Mouse (Mus musculus) adrenal gland, postnatal 25 days (tissue): ENCODE measurements at regions not wholly inside any gene's neighbourhood (a gene's known extent, or its start where the extent isn't known, plus 50 kb on each side); places are given as distances from the start of the nearest gene placed in this dataset.

Experiments used
- DNase-seq: peaks from one replicate; pipeline ENCODE4 v3.0.0; 2021; ENCODE audit warnings: mixed read lengths

DNA sequence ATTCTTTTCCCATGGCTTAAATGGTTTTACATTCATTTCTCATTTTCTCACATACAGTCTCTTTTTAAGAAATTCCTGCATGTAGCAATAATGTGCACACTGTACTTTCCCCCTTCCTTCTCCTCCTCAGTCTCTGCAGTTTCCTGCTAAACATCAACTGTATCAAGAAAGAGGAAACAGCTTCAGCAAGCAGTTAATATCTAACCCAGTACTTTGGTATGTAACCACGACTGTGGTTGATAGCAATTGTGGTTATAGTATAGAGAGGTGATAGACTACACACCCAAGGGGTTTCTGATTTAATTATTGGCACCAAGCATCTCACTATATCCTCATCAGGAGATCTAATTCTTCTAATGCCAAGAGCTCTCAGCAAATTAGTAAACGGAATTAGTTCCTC lies 52.8 kb upstream of the Eci2 start:
- DNase-seq, result no peak

DNA sequence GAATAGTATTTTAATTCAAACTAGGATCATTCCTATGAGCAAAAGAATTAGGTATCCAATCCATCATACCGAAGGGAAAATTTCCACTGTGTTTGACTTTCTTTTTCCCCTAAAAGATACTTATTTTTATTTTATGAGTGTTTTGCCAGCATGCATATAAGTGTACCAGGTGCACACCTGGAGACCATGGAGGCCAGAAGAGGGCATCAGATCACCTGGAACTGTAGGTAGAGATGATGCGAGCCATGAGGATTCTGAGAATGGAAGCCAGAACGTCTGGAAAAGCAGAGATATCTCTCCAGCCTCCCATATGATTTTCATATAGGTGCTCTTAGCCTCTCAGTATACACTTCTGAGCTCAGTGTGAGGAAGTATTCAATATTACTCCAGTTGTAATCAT lies 58.5 kb upstream of the Eci2 start:
- no peak for DNase-seq

- peak; percentile 72 for DNase-seq
Observed at GRCm38 (mm10) chr13:35087246-35088040, 60.5 kb upstream of the Eci2 start.

- no peak for DNase-seq
Observed at GRCm38 (mm10) chr13:35091155-35091554, 64.3 kb upstream of the Eci2 start.

GRCm38 (mm10) chr13:35119782-35120181 lies 92.9 kb upstream of the Eci2 start:
- DNase-seq, result no peak

GRCm38 (mm10) chr13:35129475-35129874 lies 102.6 kb upstream of the Eci2 start:
- DNase-seq, result no peak

GRCm38 (mm10) chr13:35131272-35132185 lies 104.6 kb upstream of the Eci2 start:
- DNase-seq, result no peak

DNA sequence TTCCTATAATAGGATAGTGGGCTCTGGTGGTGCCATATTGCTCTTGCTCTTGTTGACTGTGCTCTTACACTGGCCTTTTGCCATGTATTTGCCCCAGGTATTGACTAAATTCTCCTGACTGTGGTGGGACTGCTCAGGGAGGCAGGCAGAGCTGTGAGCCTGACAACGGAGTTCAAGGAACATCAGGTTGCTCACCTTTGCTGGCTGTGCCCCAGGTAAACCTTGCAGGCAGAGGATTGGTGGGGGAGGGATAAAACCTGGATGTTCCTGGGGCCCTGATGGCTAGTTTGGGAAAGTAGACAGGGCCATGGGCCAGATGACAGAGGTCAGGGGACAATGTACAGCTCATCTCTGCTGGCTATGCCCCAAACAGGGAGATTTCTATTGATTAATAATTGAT lies 124.7 kb upstream of the Eci2 start:
- DNase-seq, result no peak

DNA sequence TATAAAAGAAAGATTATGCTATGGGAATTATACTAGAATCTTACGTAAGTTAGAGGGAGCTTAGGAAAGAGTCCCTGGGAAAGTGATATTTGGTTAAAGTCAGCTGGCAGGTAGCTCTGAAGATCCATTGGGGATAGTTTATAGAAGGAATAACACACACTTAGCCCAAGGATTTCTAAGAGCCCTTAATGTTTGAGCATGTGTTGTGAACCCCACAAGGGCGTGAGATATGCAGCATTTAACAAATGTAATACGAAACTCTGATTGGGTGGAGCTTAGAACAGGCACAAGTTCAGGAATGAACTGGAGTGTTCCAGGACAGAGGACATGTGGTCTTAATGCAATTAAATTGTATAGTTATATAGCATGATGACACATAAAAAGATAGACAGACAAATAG lies 132.6 kb upstream of the Eci2 start:
- DNase-seq, result no peak

DNA sequence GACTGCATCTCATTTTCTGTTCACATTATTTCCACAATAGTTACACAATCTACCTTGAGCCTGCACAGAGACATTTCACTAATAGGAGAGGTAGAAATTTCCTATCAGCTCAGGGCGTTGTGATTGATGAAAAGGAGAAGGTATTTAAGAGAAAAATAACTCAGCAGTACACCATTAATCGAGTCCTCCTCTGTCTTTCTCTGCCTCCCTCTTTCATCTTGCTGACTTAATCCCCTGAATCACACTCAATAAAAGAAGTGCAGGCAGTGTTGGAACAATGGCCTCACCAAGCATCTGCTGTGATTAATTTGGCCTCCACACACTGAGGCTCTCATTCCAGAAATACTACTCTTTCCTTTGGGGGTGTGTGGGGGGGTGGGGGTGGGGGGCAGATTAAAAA lies 133.9 kb upstream of the Eci2 start:
- DNase-seq, result no peak

DNA sequence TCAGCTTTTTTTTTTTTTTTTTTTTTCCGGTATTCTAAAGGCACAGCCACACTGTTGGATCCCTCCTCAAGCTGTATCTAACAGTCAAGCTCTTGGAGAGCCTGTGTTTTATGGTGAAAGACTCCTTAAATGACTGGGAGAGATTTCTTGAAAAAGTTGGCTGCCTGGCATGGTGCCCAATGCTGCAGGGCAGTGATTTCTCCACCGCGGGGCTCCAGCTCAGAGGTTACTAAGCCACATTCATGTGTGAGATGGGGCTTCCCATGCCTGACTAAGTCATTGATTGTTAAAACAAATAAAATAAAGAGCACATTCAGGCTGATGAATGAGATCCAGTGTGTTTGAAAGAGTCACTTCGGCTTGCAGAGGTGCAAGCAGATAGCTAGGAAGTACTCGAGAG lies 139.2 kb upstream of the Eci2 start:
- peak; percentile 26 for DNase-seq

GRCm38 (mm10) chr13:35166831-35167541 lies 140.1 kb upstream of the Eci2 start:
- no peak for DNase-seq

GRCm38 (mm10) chr13:35171562-35172254 lies 144.8 kb upstream of the Eci2 start:
- no peak for DNase-seq

GRCm38 (mm10) chr13:35173522-35173921 lies 146.6 kb upstream of the Eci2 start:
- DNase-seq, result no peak

DNA sequence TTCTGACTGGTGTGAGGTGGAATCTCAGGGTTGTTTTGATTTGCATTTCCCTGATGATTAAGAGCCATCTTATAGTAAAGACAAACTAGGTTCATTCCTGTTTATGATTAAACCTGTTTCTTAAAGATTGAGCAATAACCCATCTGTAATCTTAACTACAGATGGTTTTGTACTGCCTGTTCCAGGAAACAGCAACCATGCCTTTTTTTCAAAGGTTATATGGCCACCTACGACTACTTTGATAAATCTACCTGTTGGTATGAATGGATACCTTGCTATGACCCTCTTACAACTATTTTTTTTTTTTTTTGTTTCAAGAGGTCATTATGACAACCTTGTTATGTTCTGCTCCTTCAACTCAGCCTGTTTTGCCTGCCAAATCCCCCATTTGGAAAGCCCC lies 148.7 kb upstream of the Eci2 start:
- no peak for DNase-seq

GRCm38 (mm10) chr13:35177305-35177704 lies 150.4 kb upstream of the Eci2 start:
- DNase-seq, result no peak

- peak; percentile 33 for DNase-seq
Observed at GRCm38 (mm10) chr13:35189028-35189711, 162.3 kb upstream of the Eci2 start.

GRCm38 (mm10) chr13:35202069-35202468 lies 175.2 kb upstream of the Eci2 start:
- no peak for DNase-seq

GRCm38 (mm10) chr13:35208319-35208718 lies 181.4 kb upstream of the Eci2 start:
- no peak for DNase-seq

DNA sequence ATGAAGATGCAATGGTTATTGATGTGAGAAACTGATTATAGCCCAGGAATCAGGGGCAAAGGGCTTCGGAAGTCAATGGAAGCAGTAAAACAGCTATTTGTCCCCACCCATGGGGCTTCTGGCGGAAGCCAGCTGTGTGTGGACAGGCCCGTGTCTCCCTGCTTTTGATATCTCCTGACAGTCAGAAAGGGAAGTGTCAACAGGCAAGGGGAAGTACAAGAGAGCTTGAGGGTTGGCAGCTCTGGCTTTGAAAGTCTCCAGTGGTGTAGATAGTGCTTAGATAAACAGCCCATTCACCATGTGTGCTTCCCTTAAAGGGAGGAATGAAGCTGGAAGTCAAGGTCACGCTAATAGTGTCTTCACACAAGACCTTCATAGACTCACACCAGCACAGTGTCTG lies 182.7 kb upstream of the Eci2 start:
- DNase-seq, result no peak

DNA sequence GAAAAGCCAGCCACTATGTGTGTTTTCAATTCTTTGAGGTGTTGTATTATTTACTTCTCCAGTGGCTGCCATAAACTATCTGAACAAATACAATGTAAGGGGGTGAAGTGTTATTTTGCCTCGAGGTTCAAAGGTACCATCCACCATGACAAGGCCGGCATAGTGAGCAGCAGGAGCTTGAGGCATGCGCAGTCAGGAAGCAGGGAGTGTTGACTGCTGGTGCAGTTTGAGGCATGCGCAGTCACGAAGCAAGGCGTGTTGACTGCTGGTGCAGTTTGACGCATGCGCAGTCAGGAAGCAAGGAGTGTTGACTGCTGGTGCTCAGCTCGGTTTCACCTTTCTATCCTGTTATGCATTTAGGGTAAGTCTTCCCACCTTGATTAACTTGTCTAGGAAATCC lies 184.9 kb upstream of the Eci2 start:
- no peak for DNase-seq

DNA sequence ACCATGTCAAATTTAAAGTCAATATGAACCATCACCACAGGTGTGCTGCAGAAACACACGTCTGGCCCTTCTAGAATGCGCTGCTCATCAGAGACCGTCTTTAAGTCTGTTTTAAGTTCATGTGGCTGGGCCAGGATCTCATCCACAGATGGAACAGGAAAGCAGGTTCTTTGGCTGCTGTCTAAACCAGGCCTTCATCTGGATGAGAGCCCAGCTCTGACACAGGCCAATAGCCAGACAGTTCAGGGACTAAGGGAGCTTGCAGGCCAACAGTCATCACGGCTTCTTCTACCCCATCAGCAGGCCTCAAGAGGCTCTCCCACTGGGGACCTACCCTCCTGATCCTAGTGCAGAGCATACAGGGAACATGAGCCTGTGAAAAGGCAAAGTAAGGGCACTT lies 185.4 kb upstream of the Eci2 start:
- DNase-seq, result no peak
